Mouse (Mus musculus): ENCODE results near the gene St3gal6. TPM values are rescaled to one million over a fixed set of nuclear protein-coding genes. Genes with fewer than 3 reads are reported as not detected.
A peak's percentile ranks its signal among the peaks of the same experiment; 100 is the strongest.

Gene St3gal6
- polyA plus RNA-seq, 1 experiment from 2014 or later: 14.7 TPM

DNA sequence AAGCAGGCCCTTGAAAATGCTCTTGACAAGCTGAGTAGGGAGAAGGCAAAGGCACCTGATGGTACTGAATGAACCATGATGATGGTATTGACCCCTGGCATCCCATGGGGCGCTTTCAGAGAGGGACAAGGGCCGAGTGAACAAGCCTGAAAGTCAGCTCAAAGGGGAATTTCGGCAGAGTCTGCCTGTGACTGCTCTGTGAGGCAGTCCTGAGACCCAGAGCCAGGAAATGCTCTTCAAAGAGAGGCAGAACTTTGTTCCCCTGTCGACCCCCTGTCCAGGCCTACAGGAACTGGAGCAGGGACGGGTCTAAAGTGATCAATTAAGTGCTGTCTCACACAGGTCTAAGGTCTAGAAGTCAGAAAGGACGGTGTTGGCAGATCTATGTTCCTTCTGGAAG lies 10.3 kb downstream of the St3gal6 start:
- WGBS: 47% methylated on average over 6 of the region's 6 CpGs
- ATAC-seq (ENCODE audit: insufficient read depth, low FRiP score): no peak
- no peak overlapping the region for H3K9ac ChIP-seq (ENCODE audit: low read length)
- no peaks in the 10 kb centered on the region for H3K36me3 ChIP-seq (ENCODE audit: control insufficient read depth, insufficient read depth, low read length)
- H3K27me3 ChIP-seq (ENCODE audit: control insufficient read depth, insufficient read depth, low read length): no peaks in the 10 kb centered on the region
- H3K9me3 ChIP-seq (replicated peaks; ENCODE audit: control insufficient read depth, low read length): no peaks in the 10 kb centered on the region
- H3K4me3 ChIP-seq (replicated peaks; ENCODE audit: low read length): no peak overlapping the region
- no peak overlapping the region for H3K4me2 ChIP-seq (ENCODE audit: low read depth, low read length)
- peaks cover 13% of the 10 kb centered on the region for H3K4me1 ChIP-seq (ENCODE audit: control insufficient read depth, insufficient read depth, low read length)
- no peak overlapping the region for H3K27ac ChIP-seq (ENCODE audit: low read length)

DNA sequence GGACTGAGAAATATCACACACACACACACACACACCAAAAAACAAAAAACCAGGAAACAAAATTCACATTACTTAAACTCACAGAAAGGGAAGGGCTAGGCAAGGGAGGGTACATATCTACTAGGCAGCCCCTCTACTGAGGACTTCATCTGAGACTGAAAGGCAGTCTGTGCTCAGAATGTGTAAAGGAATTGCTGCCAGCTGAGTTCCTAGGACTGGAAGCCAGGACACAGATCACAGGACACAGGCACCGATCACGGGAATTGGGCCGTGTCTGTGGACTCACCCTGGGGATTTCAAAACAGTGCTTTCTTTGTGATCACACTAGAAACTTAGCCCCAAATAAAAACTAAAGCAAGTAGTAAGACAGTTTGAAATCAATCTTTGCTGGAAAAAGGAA lies 11.2 kb downstream of the St3gal6 start:
- Histone ChIP-seq H3K27ac (ENCODE audit: low read length) (no peak overlapping the region), H3K4me3 (replicated peaks; ENCODE audit: low read length) (no peak overlapping the region), H3K9me3 (replicated peaks; ENCODE audit: control insufficient read depth, low read length) (no peaks in the 10 kb centered on the region), H3K4me1 (ENCODE audit: control insufficient read depth, insufficient read depth, low read length) (peaks cover 13% of the 10 kb centered on the region), H3K27me3 (ENCODE audit: control insufficient read depth, insufficient read depth, low read length) (no peaks in the 10 kb centered on the region), H3K36me3 (ENCODE audit: control insufficient read depth, insufficient read depth, low read length) (no peaks in the 10 kb centered on the region), H3K9ac (ENCODE audit: low read length) (peak overlapping the region; percentile 46; the same call in 1 of the 2 replicates), H3K4me2 (ENCODE audit: low read depth, low read length) (no peak overlapping the region)
- 50% methylated on average over 3 of the region's 3 CpGs for WGBS
- no peak for ATAC-seq (ENCODE audit: insufficient read depth, low FRiP score)

DNA sequence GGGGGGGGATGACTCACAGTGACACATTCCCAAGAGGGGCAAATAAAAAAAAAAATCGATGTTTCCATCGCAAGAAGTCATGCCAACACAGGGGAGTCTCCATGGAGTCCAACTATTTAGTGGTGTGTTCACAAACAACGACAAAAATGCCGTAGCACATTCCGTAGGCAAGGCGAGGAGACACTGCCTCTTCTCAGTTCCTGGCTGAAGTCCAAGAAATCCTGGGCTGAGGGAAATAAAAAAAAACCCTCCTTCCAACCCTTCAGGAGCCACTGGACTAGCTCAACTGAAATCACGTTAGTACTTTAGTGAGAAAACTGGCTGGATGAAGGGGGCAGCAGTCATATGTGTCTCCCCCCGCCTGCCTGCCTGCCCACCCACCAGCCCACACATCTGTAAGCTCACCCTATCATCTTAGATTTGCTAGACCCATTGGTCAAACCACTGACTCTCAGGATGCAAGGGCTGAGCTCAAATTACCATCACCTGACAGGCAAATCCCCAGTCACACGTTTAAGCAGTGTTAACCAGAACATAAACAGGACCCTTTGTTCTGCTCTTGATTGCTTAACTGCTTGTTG lies 11.8 kb downstream of the St3gal6 start:
- H3K27ac ChIP-seq (ENCODE audit: low read length): 0 out of 2 replicates have a peak overlapping the region, but pooled peaks have one; percentile 27

DNA sequence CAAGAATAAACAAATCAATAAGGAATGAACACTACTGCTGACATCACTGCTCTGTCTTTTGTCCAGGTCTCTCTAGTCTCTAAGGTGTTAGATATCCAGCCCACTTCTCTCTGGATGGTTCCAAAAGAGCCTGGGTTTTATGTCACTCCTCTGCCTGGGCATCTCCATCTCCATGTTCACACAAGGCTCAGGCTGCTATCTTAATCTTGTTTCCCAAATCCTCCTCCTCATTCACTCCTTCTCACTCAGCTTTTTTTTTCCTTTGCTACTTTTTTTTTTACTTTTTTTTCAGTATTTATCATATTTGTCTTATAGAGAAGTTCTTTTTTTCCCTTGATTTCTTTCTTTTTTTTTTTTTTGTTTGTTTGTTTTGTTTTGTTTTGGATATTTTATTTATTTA lies 19.1 kb downstream of the St3gal6 start:
- H3K27ac ChIP-seq (ENCODE audit: low read length): no peak overlapping the region
- peaks cover 2% of the 10 kb centered on the region for H3K4me1 ChIP-seq (ENCODE audit: control insufficient read depth, insufficient read depth, low read length)
- H3K36me3 ChIP-seq (ENCODE audit: control insufficient read depth, insufficient read depth, low read length): no peaks in the 10 kb centered on the region
- H3K9ac ChIP-seq (ENCODE audit: low read length): no peak overlapping the region
- H3K4me2 ChIP-seq (ENCODE audit: low read depth, low read length): no peak overlapping the region
- no peak for ATAC-seq (ENCODE audit: insufficient read depth, low FRiP score)
- no peaks in the 10 kb centered on the region for H3K27me3 ChIP-seq (ENCODE audit: control insufficient read depth, insufficient read depth, low read length)
- no peak overlapping the region for H3K4me3 ChIP-seq (replicated peaks; ENCODE audit: low read length)
- no peaks in the 10 kb centered on the region for H3K9me3 ChIP-seq (replicated peaks; ENCODE audit: control insufficient read depth, low read length)

More for the DNA sequence above, 11.8 kb downstream of the St3gal6 start:
- Histone ChIP-seq H3K4me1 (ENCODE audit: control insufficient read depth, insufficient read depth, low read length) (peaks cover 13% of the 10 kb centered on the region), H3K27me3 (ENCODE audit: control insufficient read depth, insufficient read depth, low read length) (no peaks in the 10 kb centered on the region), H3K4me2 (ENCODE audit: low read depth, low read length) (no peak overlapping the region), H3K4me3 (replicated peaks; ENCODE audit: low read length) (no peak overlapping the region), H3K9ac (ENCODE audit: low read length) (no peak overlapping the region), H3K9me3 (replicated peaks; ENCODE audit: control insufficient read depth, low read length) (no peaks in the 10 kb centered on the region), H3K36me3 (ENCODE audit: control insufficient read depth, insufficient read depth, low read length) (no peaks in the 10 kb centered on the region)
- no peak for ATAC-seq (ENCODE audit: insufficient read depth, low FRiP score)
- WGBS: 16% methylated on average over 9 of the region's 9 CpGs

DNA sequence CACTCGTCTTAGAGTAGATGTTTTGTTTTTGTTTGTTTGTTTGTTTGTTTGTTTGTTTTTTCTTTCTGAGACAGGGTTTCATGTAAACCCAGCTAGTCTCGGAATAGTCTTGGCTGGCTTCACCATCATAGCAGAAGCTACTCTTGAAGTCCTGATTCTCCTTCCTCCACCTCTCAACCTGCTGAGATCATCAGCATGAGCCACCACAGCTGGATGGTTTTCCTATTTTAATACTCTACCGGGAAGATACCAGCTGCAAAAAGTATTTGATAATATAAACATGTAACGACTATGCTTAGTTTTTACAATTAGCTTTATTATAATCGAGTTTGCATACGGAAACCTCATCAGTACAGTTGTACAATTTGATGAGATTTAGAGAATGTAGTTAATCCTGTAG lies 21.5 kb downstream of the St3gal6 start:
- no peak overlapping the region for H3K4me3 ChIP-seq (replicated peaks; ENCODE audit: low read length)
- H3K36me3 ChIP-seq (ENCODE audit: control insufficient read depth, insufficient read depth, low read length): no peaks in the 10 kb centered on the region
- H3K9ac ChIP-seq (ENCODE audit: low read length): no peak overlapping the region
- no peak overlapping the region for H3K4me2 ChIP-seq (ENCODE audit: low read depth, low read length)
- no peaks in the 10 kb centered on the region for H3K27me3 ChIP-seq (ENCODE audit: control insufficient read depth, insufficient read depth, low read length)
- H3K4me1 ChIP-seq (ENCODE audit: control insufficient read depth, insufficient read depth, low read length): peaks cover 16% of the 10 kb centered on the region
- H3K9me3 ChIP-seq (replicated peaks; ENCODE audit: control insufficient read depth, low read length): no peaks in the 10 kb centered on the region
- no peak overlapping the region for H3K27ac ChIP-seq (ENCODE audit: low read length)
- no peak for ATAC-seq (ENCODE audit: insufficient read depth, low FRiP score)
- 48% methylated on average over 6 of the region's 6 CpGs for WGBS

DNA sequence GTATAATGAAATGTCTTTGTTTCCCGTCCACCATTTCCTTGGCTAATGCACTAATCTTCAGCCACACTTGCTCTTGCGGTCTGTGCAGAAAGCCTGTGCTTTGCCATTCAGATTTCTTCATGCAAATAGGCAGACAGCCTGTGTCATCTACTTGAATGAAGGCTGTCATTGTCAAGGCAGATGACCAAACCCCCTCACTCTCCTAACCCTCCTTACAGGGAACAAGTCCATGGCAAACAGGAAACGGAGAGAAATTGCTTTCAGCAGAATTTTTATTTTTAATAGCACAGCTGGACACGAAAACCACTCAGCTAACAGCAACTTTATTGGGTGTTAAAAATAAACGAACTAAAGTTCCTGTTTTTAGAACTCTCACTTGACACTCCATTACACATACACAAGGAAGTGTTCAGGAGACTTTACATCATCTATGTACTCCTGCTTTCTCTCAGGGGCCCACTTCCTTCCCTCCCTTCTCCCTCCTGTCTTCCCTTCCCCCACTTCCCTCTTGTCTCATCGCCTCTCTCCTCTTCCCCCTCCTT lies 22.2 kb downstream of the St3gal6 start:
- H3K4me1 ChIP-seq (ENCODE audit: control insufficient read depth, insufficient read depth, low read length): peaks cover 18% of the 10 kb centered on the region
- no peak overlapping the region for H3K4me3 ChIP-seq (replicated peaks; ENCODE audit: low read length)
- H3K36me3 ChIP-seq (ENCODE audit: control insufficient read depth, insufficient read depth, low read length): no peaks in the 10 kb centered on the region
- peak overlapping the region; percentile 46 for H3K27ac ChIP-seq (ENCODE audit: low read length)
- H3K4me2 ChIP-seq (ENCODE audit: low read depth, low read length): no peak overlapping the region
- no peak for ATAC-seq (ENCODE audit: insufficient read depth, low FRiP score)
- no peak overlapping the region for H3K9ac ChIP-seq (ENCODE audit: low read length)
- WGBS: 41% methylated on average over 6 of the region's 6 CpGs
- H3K27me3 ChIP-seq (ENCODE audit: control insufficient read depth, insufficient read depth, low read length): no peaks in the 10 kb centered on the region
- no peaks in the 10 kb centered on the region for H3K9me3 ChIP-seq (replicated peaks; ENCODE audit: control insufficient read depth, low read length)

DNA sequence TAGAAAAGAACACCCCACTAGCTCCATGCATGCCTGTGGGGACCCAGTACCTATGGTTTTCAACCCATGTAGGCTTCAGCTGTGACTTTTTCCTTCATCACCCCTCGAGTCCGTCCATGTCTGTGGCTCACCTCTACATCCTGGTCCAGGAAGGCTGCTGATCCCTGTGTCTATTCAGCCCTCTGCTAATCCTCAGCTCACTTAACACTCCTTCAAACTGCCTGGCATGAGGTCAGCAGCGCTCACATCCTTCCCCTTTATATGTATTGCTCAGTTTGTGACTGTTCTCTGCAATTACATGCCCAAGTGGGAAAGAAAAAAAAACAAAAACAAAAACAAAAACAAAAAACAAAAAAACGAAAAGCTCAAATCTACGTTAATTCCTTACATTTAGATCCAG lies 24.4 kb downstream of the St3gal6 start:
- WGBS: 77% methylated on average over 5 of the region's 5 CpGs
- H3K27ac ChIP-seq (ENCODE audit: low read length): peak overlapping the region; percentile 26; the same call in 1 of the 2 replicates
- peaks cover 21% of the 10 kb centered on the region for H3K4me1 ChIP-seq (ENCODE audit: control insufficient read depth, insufficient read depth, low read length)
- H3K36me3 ChIP-seq (ENCODE audit: control insufficient read depth, insufficient read depth, low read length): no peaks in the 10 kb centered on the region
- H3K4me3 ChIP-seq (replicated peaks; ENCODE audit: low read length): no peak overlapping the region
- no peaks in the 10 kb centered on the region for H3K27me3 ChIP-seq (ENCODE audit: control insufficient read depth, insufficient read depth, low read length)
- no peaks in the 10 kb centered on the region for H3K9me3 ChIP-seq (replicated peaks; ENCODE audit: control insufficient read depth, low read length)
- H3K9ac ChIP-seq (ENCODE audit: low read length): no peak overlapping the region
- no peak for ATAC-seq (ENCODE audit: insufficient read depth, low FRiP score)
- H3K4me2 ChIP-seq (ENCODE audit: low read depth, low read length): no peak overlapping the region

DNA sequence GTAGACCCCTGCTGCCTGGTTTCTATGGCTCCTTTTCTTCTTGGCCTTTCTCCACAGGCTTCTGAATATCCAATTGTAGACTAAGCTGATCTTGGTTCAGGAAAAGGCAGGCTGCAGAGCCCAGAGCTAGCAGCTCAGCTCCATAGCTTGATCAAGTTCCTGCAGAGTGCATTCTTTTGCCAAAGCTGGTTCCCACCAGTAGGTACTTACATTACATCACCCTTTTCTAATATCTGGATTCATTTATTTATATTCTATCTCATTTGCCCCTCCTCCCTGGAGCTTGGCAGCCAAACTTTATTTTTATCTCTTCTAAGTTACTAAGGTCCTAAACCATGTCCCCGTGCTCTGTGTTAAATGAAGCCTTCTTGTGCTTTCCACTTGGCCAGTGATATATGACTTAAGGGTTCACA lies 24.9 kb downstream of the St3gal6 start:
- H3K9ac ChIP-seq (ENCODE audit: low read length): no peak overlapping the region
- no peaks in the 10 kb centered on the region for H3K27me3 ChIP-seq (ENCODE audit: control insufficient read depth, insufficient read depth, low read length)
- H3K4me1 ChIP-seq (ENCODE audit: control insufficient read depth, insufficient read depth, low read length): peaks cover 22% of the 10 kb centered on the region
- H3K27ac ChIP-seq (ENCODE audit: low read length): peak overlapping the region; percentile 26; the same call in 1 of the 2 replicates
- 30% methylated on average over 1 of the region's 1 CpGs for WGBS
- no peak overlapping the region for H3K4me2 ChIP-seq (ENCODE audit: low read depth, low read length)
- no peaks in the 10 kb centered on the region for H3K36me3 ChIP-seq (ENCODE audit: control insufficient read depth, insufficient read depth, low read length)
- no peak for ATAC-seq (ENCODE audit: insufficient read depth, low FRiP score)
- H3K9me3 ChIP-seq (replicated peaks; ENCODE audit: control insufficient read depth, low read length): no peaks in the 10 kb centered on the region
- no peak overlapping the region for H3K4me3 ChIP-seq (replicated peaks; ENCODE audit: low read length)

DNA sequence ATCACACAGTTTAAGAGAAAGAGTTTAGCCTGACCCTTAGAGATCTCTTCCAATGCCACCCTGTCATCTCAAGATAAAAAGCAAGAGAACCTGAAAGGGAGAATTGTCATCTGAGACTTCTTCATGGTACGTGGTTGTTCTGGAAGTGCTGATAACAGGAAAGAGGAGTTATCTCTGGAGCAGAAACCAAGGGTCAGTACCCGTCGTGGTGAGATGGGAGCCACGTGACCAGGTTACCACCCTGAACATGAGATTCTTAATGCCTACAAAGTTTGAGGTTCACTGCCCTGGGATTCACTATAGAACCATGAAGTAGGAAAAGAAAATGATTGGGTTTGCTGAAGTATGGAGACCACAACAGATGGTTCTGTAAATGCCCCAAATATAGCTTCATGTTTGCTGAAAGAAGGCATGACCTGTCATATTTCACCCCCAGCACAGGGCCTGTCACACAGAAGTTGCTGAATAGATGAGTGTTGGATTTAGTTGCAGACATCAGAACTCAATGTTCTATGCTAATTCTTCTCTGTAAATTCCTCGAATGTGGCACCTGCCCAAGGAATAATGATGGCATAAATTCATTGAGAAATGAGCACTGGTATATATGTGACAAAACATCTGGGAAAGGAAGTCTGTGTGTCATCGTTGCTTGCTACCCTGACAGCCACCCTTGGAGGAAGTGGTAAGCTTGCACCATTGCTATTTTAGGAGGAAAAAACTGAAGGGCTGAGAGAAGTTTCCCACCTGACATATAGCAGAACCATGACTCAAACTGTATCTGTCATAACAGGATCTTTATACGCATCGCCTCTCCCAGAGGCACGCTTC lies 25.9 kb downstream of the St3gal6 start:
- peak; percentile 52 for ATAC-seq (ENCODE audit: insufficient read depth, low FRiP score)
- no peak overlapping the region for H3K4me2 ChIP-seq (ENCODE audit: low read depth, low read length)
- no peaks in the 10 kb centered on the region for H3K36me3 ChIP-seq (ENCODE audit: control insufficient read depth, insufficient read depth, low read length)
- WGBS: 57% methylated on average over 9 of the region's 9 CpGs
- no peaks in the 10 kb centered on the region for H3K9me3 ChIP-seq (replicated peaks; ENCODE audit: control insufficient read depth, low read length)
- no peak overlapping the region for H3K9ac ChIP-seq (ENCODE audit: low read length)
- peak overlapping the region; percentile 26; the same call in 1 of the 2 replicates for H3K27ac ChIP-seq (ENCODE audit: low read length)
- no peaks in the 10 kb centered on the region for H3K27me3 ChIP-seq (ENCODE audit: control insufficient read depth, insufficient read depth, low read length)
- peaks cover 22% of the 10 kb centered on the region for H3K4me1 ChIP-seq (ENCODE audit: control insufficient read depth, insufficient read depth, low read length)
- no peak overlapping the region for H3K4me3 ChIP-seq (replicated peaks; ENCODE audit: low read length)
